ENCODE assay signal across 16 mouse cellular contexts in genomic region chr10:24792756-24793155, GRCm38 (mm10).
"Had no signal": no experiment of that assay in that cellular context is flagged by ENCODE, and none has a peak within 500 bp of the region (broad histone marks: within the 10 kb centered on the region; RNA-seq: fewer than 3 reads in every experiment).

No protein-coding gene starts in this region.

- H3K4me1 ChIP-seq: neural tube, embryonic 13.5 days; neural tube, embryonic 15.5 days; stomach, embryonic 15.5 days had no signal

- H3K4me2 ChIP-seq: neural tube, embryonic 13.5 days; neural tube, embryonic 15.5 days; stomach, embryonic 15.5 days had no signal

- H3K9ac ChIP-seq: neural tube, embryonic 13.5 days; neural tube, embryonic 15.5 days; stomach, embryonic 15.5 days had no signal

- H3K36me3 ChIP-seq: neural tube, embryonic 13.5 days; neural tube, embryonic 15.5 days; stomach, embryonic 15.5 days had no signal

- DNase-seq: retina, postnatal 1 day; right cerebral cortex, adult 18-20 months; right cerebral cortex, postnatal 14 days; right cerebral cortex, postnatal 25 days; right cerebral cortex, postnatal 4 days; spleen, adult 18-20 months; thymus, adult 18-20 months; thymus, adult 2 months; thymus, postnatal 14 days; thymus, postnatal 25 days; thymus, postnatal 36 days; thymus, postnatal 4 days had no signal

- H3K4me3 ChIP-seq: neural tube, embryonic 13.5 days; neural tube, embryonic 15.5 days; stomach, embryonic 15.5 days had no signal

- H3K27me3 ChIP-seq: neural tube, embryonic 13.5 days; neural tube, embryonic 15.5 days; stomach, embryonic 15.5 days had no signal

- H3K9me3 ChIP-seq: neural tube, embryonic 13.5 days; neural tube, embryonic 15.5 days; stomach, embryonic 15.5 days had no signal

- H3K27ac ChIP-seq: neural tube, embryonic 13.5 days; neural tube, embryonic 15.5 days; stomach, embryonic 15.5 days; stomach, postnatal 0 days had no signal
